Mouse (Mus musculus): Measurements from ENCODE around the gene Fam126a.

DNA sequence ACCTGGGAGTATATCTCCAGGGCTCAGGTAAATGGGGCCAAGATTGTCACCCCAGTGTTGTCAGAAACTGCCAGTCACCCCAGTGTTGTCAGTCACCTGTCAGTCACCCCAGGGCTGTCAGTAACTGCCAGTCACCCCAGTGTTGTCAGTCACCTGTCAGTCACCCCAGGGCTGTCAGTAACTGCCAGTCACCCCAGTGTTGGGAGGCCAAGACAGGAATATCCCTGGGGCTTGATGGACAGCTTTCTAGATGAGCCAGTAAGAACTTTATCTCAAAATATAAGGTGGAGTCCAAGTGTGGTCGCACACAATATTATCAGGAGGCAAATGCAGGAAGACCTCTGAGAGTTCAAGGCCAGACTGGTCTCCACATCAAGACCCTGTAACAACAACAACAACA lies 109.2 kb downstream of the Fam126a start:
- no peak for TF ChIP-seq GATA1 (IDR thresholded peaks at IDR 0.05; ENCODE audit: borderline replicate concordance, low read length)
- no peak for TF ChIP-seq FLI1 (IDR thresholded peaks at IDR 0.05; ENCODE audit: low read length)

Data from megakaryocyte, embryonic 14.5 days (primary cell).